Mouse (Mus musculus) lung, postnatal 0 days (tissue): ENCODE measurements around the gene Gdpgp1. TPM values are rescaled to one million over a fixed set of nuclear protein-coding genes. Genes with fewer than 3 reads are reported as not detected.

Experiments
- ATAC-seq: fragments of 200-750 bp; cut with Nextera tagmentation; 2 replicates; pipeline ENCODE4 v1.8.0; 2017; ENCODE audit warnings: moderate library complexity
- DNase-seq: peaks from one replicate; pipeline ENCODE4 v3.0.0-alpha.2; 2016; ENCODE audit warnings: low spot score
- H3K27ac ChIP-seq: fragments of 300-500 bp; sonication (generic); 2 replicates; pipeline ENCODE4 v1.5.1; 2014; ENCODE audit warnings: antibody characterized with exemption, mild to moderate bottlenecking, low read length, mixed read lengths
- H3K27me3 ChIP-seq: fragments of 300-500 bp; sonication (generic); replicated peaks from 2 replicates; pipeline ENCODE4 v1.6.1; 2014; ENCODE audit warnings: low read length, mixed read lengths; ENCODE audit not compliant: insufficient read depth
- H3K36me3 ChIP-seq: fragments of 300-500 bp; sonication (generic); 2 replicates; pipeline ENCODE4 v1.6.1; 2014; ENCODE audit warnings: low read length, mixed read lengths; ENCODE audit not compliant: insufficient read depth
- H3K4me1 ChIP-seq: fragments of 300-500 bp; sonication (generic); 2 replicates; pipeline ENCODE4 v1.6.1; 2014; ENCODE audit warnings: antibody characterized with exemption, low read depth, low read length, mixed read lengths; ENCODE audit not compliant: insufficient read depth
- H3K4me2 ChIP-seq: fragments of 300-500 bp; sonication (generic); replicated peaks from 2 replicates; pipeline ENCODE4 v1.6.1; 2014; ENCODE audit warnings: low read depth, mild to moderate bottlenecking, low read length, moderate library complexity, mixed read lengths
- H3K4me3 ChIP-seq: fragments of 300-500 bp; sonication (generic); 2 replicates; pipeline ENCODE4 v1.5.1; 2014; ENCODE audit warnings: low read depth, low read length
- H3K9ac ChIP-seq: fragments of 300-500 bp; sonication (generic); replicated peaks from 2 replicates; pipeline ENCODE4 v1.6.1; 2014; ENCODE audit warnings: low read depth, mild to moderate bottlenecking
- H3K9me3 ChIP-seq: fragments of 300-500 bp; sonication (generic); 2 replicates; pipeline ENCODE4 v1.6.1; 2016; ENCODE audit warnings: low read length, mixed read lengths
- CTCF ChIP-seq: IDR thresholded peaks from 2 replicates; pipeline ENCODE4 v1.5.1; 2016; ENCODE audit warnings: antibody characterized with exemption, mild to moderate bottlenecking
- EP300 ChIP-seq: IDR thresholded peaks from 2 replicates; pipeline ENCODE4 v1.6.1; 2016; ENCODE audit warnings: antibody characterized with exemption, mild to moderate bottlenecking, control low read depth
- WGBS: fragments of 180-500 bp; shearing (Covaris S2); extraction: QIAGEN DNeasy Blood & Tissue Kit; methylation state at CpG from one replicate; pipeline ENCODE4 v1.1.7; 2014; 5-methylcytosine and 5-hydroxymethylcytosine counted together
- polyA plus RNA-seq: library from polyadenylated mRNA; unstranded; fragments of >200 nt; fragmentation: Nextera tagmentation; extraction: Ambion mirVana; gene quantifications from 2 replicates; pipeline ENCODE4 v1.2.1, GENCODE M21; 2015

Gene Gdpgp1
- polyA plus RNA-seq, 1 experiment from 2014 or later = 2.8 TPM

DNA sequence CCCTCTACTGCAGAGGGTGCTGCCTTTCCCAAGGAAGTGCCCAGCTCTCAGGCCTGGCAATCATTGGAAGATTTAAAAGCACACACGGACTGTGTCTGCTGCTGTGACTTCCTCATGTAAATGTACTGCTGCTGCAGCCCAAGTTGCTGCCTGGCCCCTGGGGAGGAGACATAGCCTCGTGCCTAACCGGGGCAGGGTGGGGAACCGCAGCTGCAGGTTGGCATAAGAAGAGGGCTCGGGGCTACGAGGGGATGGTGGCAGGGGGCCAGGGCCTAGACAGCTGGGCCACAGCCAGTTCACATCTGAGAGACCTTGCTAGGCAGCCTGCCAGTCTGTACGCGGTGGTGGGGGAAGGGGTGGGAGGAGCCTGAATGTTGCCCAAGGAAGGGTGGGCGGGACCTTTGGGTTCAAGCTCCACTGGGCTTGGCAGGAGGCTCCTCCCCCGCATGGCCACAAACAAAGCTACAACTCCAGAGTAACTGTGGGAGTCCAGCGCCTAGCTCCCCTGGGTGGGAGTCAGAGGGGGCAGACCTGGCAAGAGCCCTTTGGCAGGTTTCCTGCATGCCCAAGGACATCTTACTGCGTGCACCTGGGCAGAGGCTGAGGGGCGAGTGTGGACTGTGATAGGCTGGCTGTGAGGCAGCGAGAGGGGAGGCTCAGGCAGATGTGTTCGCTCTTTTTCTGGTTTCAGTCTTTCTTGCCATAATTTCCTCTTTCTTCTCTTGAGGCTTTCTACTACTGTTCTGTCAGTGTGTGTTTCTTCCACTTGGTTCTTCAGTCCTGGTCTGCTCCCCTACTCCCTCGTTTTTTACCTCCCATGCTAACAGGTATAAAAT, 40.2 kb upstream of the Gdpgp1 start:
- H3K27ac ChIP-seq = peak overlapping the region; percentile 70
- no peak overlapping the region for H3K9ac ChIP-seq
- H3K36me3 ChIP-seq = no peaks in the 10 kb centered on the region
- TF ChIP-seq EP300 (no peak), CTCF (no peak)
- H3K4me3 ChIP-seq = peak overlapping the region; percentile 28
- peak; percentile 93 for DNase-seq
- H3K9me3 ChIP-seq = no peaks in the 10 kb centered on the region
- H3K27me3 ChIP-seq = no peaks in the 10 kb centered on the region
- peak overlapping the region; percentile 52 for H3K4me2 ChIP-seq
- WGBS = 11% methylated on average over 16 of the region's 16 CpGs
- H3K4me1 ChIP-seq = peaks cover 12% of the 10 kb centered on the region; the same call in 1 of the 2 replicates
- ATAC-seq = peak; percentile 86

DNA sequence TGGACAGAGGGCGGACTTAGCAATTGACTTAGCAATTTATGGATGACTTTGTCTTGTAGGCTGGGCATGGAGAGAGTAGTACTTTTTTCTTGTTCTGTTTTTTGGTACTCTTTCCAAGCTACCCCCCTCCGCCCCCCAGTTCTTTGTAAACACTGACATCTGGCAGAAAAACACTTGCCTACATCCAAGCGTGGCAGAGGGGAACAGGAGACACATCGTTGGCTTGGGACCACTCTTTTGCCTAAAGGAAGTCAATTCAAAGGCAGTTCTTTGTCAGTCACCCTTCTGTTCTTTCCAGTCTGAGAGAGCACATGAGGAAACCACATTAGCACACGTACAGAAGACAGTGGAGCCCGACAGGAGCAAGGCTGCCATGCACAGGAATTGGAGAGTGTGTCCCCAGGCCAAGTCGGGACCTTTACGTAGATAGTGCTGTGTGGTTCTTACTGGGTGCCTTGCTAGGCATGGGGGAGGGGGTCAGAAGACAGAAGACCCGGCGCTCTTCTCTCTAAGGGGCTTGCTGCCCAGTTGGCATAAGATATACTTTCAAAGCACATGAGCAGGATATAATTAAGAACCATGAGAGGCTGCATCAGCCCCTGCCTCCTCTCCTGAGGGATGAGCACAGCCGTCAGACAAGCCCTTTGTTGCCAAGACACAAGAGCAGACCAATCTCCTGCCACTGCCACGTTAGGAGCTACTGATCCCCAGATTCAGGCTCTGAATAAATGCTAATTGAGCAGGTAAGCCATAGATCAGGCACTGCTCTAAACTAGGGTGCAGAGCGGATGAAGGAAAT, 38.5 kb upstream of the Gdpgp1 start:
- ATAC-seq = no peak
- H3K27ac ChIP-seq = no peak overlapping the region
- peaks cover 19% of the 10 kb centered on the region; the same call in 1 of the 2 replicates for H3K4me1 ChIP-seq

DNA sequence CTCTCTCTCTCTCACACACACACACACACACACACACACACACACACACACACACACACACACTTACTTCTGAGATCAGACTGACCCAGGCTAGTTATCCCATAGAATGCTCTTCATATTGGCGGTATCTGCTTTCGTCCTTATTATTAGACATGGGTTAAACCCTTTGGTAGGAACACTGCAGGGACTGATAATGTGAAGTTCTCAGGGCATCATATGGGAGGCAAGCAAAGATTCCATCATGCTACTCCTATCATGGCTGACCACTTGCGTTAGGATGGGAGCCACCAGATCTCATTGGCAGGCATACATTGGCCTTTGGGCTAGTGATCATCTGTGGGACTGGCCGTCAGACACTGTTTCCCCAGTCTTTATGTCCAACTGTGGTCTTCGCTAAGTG, 37.5 kb upstream of the Gdpgp1 start:
- Histone ChIP-seq H3K27ac (no peak overlapping the region), H3K9me3 (no peaks in the 10 kb centered on the region), H3K4me3 (no peak overlapping the region), H3K27me3 (no peaks in the 10 kb centered on the region), H3K4me2 (no peak overlapping the region), H3K9ac (no peak overlapping the region), H3K4me1 (peaks cover 25% of the 10 kb centered on the region; the same call in 1 of the 2 replicates), H3K36me3 (no peaks in the 10 kb centered on the region)
- ATAC-seq (no peak), DNase-seq (no peak)
- WGBS = 95% methylated on average over 5 of the region's 5 CpGs
- TF ChIP-seq CTCF = no peak
- no peak for TF ChIP-seq EP300

More for the DNA sequence above, 38.5 kb upstream of the Gdpgp1 start:
- DNase-seq = peak; percentile 35
- no peaks in the 10 kb centered on the region for H3K36me3 ChIP-seq
- no peak overlapping the region for H3K9ac ChIP-seq
- WGBS = 66% methylated on average over 13 of the region's 13 CpGs
- H3K4me2 ChIP-seq = no peak overlapping the region
- no peaks in the 10 kb centered on the region for H3K27me3 ChIP-seq
- no peaks in the 10 kb centered on the region for H3K9me3 ChIP-seq
- TF ChIP-seq EP300 = no peak
- no peak for TF ChIP-seq CTCF
- H3K4me3 ChIP-seq = no peak overlapping the region

DNA sequence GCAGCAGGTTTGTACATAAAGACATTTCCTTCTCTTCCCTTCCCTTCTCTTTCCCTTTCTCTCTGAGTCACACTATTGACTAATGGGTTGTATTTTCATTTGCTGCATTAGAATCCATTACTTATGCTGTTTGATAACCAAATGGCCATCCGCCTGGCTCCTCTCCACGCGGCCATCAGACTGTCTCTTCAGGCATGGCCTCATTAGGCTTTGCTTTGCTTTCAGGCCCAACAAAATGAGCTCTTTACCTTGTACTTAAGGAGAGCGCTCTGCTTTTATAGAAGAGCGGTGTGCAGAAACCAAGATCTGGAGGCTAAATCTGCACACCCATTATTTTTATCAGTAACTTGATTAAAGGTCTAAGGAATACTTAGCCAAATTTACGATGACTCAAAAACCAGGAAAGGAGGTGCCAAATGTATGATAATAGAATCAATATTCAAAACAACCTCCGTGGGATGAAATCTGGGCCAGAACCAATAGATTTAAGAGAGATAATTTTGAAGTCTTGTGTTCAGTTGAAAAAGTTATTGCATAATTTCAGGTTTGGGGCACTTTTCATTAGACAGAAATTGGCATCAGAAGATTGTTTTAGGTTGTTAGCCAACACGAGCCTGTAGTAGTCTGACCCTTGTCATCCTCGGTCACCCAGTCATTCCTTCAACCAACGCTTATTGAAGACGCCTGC, 36.9 kb upstream of the Gdpgp1 start:
- no peaks in the 10 kb centered on the region for H3K36me3 ChIP-seq
- 83% methylated on average over 10 of the region's 11 CpGs for WGBS
- no peak overlapping the region for H3K4me2 ChIP-seq
- no peaks in the 10 kb centered on the region for H3K27me3 ChIP-seq
- H3K27ac ChIP-seq = no peak overlapping the region
- H3K9ac ChIP-seq = no peak overlapping the region
- TF ChIP-seq EP300 (no peak), CTCF (no peak)
- peaks cover 23% of the 10 kb centered on the region; the same call in 1 of the 2 replicates for H3K4me1 ChIP-seq
- DNase-seq (no peak), ATAC-seq (no peak)
- no peak overlapping the region for H3K4me3 ChIP-seq
- H3K9me3 ChIP-seq = no peaks in the 10 kb centered on the region

DNA sequence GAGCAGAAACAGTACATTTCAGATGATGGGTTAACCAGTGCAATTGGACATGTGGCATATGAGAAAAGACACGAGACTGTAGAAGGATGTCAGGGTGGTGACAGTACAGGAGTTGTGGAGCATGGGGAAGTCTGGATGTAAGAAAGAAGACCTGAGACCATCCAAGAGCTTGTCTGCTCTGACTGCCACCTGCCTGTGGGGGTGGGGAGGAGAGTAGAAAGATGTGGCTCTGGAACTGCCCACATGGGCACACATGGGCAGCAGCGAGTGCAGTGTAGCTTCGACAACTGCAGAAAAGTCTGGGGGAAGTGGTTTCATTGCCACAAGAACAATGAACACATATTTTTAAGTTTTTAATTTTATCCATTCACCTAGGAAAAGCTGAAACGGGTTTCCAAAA, 35.3 kb upstream of the Gdpgp1 start:
- H3K4me3 ChIP-seq = no peak overlapping the region
- TF ChIP-seq CTCF (no peak), EP300 (no peak)
- no peaks in the 10 kb centered on the region for H3K9me3 ChIP-seq
- 33% methylated on average over 4 of the region's 4 CpGs for WGBS
- peak overlapping the region; percentile 75 for H3K27ac ChIP-seq
- DNase-seq (no peak), ATAC-seq (no peak)
- H3K4me2 ChIP-seq = peak overlapping the region; percentile 87; the same call in 1 of the 2 replicates
- no peak overlapping the region for H3K9ac ChIP-seq
- H3K27me3 ChIP-seq = no peaks in the 10 kb centered on the region
- H3K4me1 ChIP-seq = peaks cover 15% of the 10 kb centered on the region; the same call in 1 of the 2 replicates
- H3K36me3 ChIP-seq = no peaks in the 10 kb centered on the region
